Mouse (Mus musculus) stomach, postnatal 0 days (tissue): ENCODE data around the gene Ripply2.
"Not testable (repeated sequence)": the region's sequence is repeated elsewhere in the genome, so short reads cannot be mapped to it uniquely, and the experiment has no call there.

ENCODE experiments used
- CTCF ChIP-seq: IDR thresholded peaks from 2 replicates; pipeline ENCODE4 v1.5.1; 2016; ENCODE audit warnings: antibody characterized with exemption, low read depth, mild to moderate bottlenecking, moderate library complexity
- EP300 ChIP-seq: optimal IDR thresholded peaks from 2 replicates; pipeline ENCODE3; 2016; ENCODE audit warnings: antibody characterized with exemption

GRCm38 (mm10) chr9:86972471-86972870, 42.9 kb upstream of the Ripply2 start:
- not testable (repeated sequence) for TF ChIP-seq CTCF, EP300
